Mouse (Mus musculus): ENCODE results near the gene Mmrn2.

The Mmrn2 gene

DNA sequence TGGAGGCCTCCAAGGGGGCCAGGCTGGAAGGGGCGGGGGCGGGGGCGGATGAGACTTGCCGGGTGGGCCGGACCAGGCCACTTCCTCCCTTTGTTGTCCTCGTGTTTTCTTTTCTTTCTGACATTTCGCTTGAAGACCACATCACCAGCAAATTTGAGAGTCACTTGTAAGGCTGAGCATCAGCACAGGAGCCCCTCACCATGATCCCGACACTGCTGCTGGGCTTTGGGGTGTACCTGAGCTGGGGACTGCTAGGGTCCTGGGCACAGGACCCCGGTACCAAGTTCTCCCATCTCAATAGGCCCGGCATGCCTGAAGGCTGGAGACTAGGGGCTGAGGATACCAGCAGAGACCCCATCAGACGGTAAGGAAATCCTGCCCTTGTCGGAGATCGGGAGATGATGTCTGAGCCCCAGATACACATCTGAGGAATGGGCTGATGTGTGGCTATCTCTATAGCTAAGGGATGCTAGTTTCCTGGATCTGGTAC lies at the start of gene Mmrn2:
Gene Mmrn2 (plus strand): TSS at position 51 of the 490 bp plus-strand sequence.
- no peak for DNase-seq

DNA sequence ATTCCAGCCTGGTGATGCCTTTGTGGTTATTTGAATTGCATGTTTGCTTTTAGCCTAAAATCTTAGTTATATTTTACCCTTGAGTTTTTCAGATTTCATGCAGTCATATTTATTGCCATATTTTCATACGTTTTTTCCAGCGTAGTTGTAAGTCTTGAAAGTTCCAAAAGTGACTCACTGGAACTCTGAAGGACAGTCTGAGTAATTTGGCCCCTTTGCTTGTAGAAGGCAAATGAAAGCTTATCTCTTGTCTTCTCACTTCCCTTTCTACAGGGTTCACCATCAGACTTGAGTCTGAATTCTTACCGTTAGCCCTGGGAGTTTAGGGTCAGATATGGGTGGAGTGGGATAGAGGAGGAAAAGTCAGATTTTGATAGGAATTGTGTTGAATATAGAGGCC lies 48.7 kb upstream of the Mmrn2 start:
- no peak for DNase-seq

DNA sequence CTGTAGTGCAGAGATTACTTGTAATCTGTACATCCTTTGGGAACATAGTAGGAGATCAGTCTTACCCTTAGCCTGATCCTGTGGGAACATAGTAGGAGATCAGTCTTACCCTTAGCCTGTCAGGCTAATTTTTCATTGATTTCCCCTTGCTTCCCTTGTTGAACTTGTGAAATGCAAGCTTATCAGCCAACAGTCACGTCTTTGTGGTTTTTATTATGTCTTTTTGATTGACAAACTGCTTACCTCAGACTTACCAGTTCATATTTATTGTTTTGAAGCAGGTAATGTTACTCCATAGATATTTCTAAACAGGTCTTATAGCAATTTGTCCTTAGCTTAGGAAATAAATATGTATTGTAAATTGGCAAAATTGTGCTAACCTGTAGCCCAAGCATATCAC lies 47.6 kb upstream of the Mmrn2 start:
- DNase-seq: no peak

DNA sequence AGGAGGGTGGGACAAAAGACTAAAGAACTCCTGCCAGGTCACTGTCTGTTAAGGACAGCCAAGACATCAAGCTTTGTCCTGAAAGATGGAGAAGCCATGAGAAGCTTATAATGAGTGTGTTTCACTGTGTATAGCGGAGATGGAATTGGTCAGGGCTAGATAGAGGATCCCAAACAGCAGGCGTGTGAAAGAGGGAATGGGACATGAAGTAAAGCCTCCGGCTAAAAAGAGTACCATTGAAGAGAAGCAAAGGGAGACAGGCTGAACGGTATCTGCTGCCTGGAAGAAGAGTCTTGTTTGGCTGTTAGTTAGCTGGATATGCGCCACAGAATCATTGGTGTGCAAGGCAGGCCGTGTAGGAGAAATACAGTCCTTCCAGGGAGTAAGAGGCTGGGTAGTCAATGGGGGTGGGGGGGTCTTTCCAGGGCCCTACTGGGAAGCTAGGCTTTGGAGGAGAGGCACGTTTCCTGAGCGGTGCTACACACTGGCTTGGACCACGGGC lies 44.6 kb upstream of the Mmrn2 start:
- no peak for DNase-seq

DNA sequence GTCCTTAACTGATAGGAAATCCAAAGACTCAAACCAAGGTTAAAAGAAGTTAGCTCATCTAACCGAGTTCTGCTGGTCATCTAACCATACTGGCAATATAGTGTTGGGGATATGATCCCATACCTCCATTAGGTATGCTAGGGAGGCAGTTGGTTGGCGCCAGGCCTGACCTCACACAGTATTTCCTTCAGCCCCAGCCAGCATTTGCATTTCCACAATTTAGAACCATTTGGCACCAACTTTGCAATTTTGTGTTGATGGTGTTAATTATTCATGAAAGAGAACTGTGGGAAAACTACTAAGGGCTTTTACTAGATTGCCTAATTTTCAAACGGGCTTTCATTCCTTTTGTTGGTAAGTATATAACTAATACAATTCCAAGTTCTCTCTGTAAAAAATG lies 43.4 kb upstream of the Mmrn2 start:
- peak; percentile 63 for DNase-seq

DNA sequence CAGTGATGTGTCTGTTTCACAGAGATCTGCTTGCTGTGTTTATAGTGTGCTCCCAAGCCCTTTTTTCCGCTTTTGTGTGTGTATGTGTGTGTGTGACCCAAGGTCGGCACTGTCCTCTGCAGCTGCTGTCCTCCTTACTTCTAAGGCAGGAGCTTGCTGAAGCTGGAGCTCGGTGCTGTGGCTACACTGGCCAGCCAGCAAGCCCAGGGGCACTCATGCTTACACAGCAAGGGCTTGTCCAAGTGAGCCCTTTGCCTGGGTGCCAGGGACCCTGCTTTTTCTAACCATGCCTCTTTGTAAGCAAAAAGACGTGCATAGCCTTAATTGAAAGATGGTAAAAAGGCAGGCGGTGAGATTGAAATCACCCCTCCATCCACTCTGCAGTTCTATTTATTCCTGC lies 42.8 kb upstream of the Mmrn2 start:
- DNase-seq: no peak

DNA sequence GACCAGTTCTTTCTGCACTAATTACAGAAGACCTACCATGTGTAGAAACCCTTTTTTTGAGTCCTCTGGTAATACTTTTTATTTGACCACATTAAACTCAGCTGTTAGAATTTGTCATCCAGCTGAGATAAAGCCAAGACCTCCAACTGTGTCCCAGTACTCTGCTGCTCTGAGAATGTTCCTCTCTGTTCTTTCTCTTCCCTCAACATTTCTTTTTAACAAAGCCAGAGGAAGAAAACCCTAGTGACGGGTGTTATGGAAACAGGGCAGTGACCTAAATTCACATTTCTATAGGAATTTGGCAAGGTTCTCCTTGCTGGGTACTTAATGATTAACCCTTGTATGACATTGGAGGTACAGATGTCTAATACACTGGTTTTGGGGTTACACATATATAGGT lies 35.8 kb upstream of the Mmrn2 start:
- no peak for DNase-seq

DNA sequence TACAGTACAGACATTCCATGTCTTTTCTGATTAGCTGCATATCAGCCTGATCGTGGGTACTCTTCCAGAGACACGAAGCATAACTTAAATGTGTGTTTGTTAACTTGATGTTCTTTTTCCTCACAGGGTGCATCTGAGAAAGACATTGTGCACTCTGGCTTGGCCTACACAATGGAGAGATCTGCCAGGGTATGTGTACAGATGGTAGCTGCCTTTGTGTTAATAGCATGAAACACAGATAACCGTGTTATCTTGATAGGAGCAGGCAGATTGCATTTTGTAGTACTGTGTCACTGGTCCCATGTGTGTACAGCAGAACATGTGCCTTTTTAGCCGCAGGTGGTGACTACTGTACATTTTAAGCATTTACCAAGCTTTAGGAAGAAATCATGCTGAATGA lies 33.3 kb upstream of the Mmrn2 start:
- no peak for DNase-seq

DNA sequence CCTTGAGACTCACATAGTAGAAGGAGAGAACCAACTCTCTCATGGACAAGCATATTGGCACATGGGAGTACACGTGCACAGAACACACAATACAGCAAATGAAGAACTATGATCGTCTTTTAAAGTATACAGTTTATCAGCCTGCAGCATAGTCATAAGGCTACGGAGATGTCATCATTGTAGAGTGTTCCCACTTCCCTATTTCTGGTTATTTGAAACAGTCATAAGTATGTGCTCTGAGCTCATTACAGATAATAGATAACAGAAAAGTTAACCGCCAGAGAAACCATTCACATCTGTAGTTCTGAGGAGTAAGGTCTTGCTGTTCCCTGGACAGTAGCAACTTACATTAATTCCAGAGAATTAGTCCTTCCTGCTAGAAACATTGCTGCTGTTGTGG lies 32.2 kb upstream of the Mmrn2 start:
- no peak for DNase-seq

DNA sequence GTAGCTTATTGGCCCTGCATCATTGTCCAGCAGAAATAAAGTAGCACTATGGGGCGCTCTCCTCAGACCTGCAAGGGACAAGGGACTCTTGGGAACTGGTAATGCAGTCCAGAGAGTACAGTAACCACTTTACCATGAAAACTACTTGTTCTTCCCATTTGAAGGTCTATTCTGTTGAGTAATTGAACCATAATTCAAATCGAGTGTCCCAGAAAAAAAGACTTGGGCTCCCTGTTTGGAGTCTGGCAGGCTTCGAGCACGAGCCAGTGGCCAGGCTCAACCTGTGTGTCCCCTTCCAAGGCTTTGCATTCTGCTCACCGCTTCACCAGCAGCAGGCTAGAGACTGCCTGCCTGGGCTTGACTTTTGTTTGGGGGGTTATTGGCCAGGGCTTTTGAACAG lies 30.9 kb upstream of the Mmrn2 start:
- no peak for DNase-seq

DNA sequence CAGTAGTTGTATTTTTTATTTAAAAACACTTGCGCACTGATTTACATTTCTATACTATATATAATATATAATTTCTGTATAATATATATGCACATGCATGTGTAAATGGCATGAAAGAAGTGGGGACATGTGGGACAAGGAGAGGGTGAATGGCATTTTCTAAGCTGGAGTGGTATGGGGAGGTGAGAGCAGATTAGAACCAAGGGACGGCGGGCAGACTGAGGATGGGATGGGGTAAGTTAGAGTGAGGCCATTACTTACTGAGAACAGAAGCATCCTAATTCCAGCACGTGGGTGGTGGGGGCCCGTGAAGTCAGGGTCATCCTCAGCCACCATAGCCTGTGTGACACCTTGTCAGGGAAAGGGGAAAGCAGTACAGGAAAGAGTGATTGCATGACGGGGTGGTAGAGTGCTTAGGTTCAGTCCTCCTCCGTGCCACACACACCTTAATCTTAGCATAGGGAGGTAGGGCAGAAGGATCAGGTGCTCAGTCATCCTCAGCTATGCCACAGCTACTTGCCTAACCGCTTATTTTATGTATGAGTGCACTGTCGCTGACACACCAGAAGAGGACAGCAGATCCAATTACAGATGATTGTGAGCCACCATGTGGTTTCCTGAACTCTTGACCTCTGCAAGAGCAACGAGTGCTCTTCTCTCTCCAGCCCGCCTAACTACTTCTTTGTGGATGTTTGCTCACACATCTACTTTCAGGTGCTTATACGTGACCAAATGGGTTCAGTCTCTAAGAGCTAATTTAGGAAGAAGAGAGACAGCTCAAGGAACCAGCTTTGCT lies 29.3 kb upstream of the Mmrn2 start:
- no peak for DNase-seq

DNA sequence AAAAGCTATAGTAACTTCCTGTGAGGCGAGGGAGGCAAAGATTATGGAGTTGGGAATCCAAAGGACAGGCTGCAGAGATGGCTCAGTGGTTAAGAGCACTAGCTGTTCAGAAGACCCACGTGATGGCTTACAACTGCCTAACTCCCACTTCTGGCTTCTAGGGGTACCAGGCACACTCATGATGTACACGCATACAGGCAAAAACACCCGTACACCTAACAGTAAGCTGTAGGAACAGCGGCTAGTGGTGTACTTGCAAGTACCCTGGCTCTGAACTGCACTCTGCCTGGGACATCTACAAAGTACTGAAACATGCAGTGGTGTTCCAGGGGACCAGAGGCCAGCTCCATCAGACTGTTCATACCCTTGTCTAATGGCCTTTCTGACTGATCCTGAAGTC lies 28.2 kb upstream of the Mmrn2 start:
- no peak for DNase-seq

DNA sequence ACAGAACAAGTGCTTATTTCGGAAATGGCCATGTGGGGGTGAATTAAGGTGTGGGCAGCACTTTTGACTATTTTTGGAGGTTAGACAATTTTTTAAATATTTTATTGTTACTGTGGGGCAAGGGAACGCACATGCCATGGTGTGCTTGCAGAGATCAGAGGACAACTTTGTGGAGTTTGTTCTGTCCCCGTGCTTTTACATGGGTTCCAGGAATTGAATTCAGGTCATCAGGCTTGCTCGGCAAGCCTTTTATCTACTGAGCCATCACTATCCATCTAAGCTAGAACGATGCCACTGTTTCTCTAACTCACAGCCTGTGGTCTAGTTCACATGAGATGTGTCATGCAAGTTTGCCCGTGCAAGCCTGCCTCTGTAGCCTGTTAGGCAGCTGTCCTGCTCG lies 27.0 kb upstream of the Mmrn2 start:
- no peak for DNase-seq

DNA sequence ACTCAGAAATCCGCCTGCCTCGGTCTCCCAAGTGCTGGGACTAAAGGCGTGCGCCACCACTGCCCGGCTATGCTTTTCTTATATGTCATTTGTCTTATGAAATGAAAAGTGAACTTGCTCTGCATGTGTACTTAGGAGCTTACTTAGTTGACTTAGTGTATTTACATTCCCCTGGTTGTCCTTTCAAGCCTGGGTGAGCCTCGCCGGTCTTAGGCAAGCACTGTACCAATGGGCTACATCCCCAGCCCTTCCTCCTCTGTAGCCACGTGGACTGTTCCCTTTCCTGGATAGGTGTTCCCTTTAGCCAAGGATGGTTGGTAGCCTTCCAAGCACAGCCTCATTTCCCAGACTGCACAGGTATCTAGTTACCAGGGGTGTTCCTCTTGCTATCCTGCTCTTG lies 26.3 kb upstream of the Mmrn2 start:
- peak; percentile 55 for DNase-seq

DNA sequence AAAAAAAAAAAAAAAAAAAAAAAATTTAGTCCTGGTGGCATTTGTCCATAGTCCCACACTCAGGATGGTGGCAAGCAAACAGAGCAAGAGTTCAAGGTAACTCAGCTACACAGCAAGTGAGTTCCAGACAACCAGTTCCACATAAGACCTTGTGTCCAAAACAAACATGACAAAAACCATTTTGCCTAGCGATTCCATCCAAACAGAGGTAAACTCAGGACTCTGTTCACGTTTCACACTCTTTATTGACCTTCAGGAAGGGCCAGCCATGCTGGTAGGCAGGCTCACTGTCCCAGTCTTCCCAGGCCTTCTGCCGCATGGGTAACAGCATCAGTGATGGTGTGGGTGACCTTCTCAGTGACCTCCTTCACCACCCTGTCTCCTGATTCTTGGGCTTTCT lies 23.6 kb upstream of the Mmrn2 start:
- no peak for DNase-seq

DNA sequence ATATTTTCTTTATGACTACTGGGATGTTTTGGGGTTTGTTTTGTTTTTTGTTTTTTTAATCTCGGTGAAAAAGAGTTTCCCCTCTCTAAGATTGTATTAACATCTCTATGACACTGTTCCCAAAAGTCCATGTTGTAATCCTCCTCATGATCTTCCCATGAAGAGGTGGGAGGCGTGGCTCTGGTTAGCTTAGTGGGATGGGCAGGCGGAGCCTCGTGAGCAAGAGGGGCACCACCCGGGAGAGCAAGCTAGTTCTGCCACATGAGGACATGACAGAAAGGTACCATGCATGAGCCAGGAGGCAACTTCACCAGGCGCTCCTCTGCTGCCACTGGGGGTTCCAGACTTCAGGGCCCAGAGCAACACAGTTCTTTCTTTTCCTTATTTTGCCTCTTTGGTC lies 22.7 kb upstream of the Mmrn2 start:
- no peak for DNase-seq

DNA sequence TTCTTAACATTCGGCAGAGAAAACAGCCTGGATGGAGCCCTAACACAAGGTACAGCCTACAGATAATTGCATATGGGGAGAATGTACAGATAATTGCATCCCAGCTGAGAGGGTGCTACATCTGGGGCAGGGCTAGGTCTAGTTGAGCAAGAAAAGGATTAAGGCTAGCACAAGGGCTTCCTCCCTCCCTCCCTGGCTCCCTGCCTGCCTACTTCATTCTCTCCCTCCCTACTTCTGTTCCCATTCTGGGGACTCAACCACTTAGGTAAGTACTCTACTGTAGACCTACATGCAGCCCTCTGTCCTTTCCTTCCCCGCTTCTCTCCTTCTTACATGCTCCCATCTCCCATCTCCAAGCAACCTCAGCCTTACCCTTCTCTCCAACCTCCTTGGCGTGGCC lies 21.9 kb upstream of the Mmrn2 start:
- DNase-seq: no peak

DNA sequence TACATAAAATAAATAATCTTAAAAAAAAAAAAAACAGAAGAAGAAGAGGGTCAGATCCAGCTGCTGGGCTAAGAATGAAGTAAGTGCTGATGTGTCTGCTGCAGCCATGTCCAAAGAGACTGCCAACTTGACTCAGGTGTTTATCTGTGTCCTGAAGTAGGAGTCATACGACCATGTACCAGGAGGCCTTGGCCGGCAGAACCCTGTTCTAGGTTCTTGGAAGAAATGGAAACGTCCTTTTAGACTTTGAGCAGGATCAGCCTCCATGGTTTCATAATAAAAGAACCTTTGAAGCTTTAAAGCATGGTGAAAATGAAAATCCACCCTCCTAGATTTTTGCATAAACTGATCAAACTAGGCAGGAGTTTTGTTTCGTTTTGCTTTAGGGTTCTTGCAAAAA lies 20.8 kb upstream of the Mmrn2 start:
- peak; percentile 72 for DNase-seq

DNA sequence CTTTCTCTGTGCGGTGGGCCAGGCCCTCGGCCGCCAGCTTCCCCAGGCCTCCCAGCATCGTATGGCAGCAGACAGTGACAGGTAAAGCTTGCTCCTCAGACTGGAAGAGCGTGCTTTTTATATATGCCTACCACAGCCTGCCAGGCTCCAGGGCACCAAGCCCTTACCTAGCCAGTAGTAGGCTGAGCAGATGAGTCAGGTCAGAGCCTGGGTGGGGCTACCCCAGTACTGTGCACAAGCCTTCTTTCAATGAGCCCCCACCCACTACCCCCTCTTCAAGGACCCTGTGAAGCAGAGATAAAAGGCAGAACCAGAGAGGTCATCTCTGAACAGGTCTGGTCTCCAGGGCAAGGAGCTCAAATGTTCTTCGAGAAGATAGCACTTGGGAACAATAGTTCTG lies 20.0 kb upstream of the Mmrn2 start, which contains the start of gene Fam25c:
Gene Fam25c (minus strand): TSS at position 133 of the 400 bp plus-strand sequence.
- no peak for DNase-seq

DNA sequence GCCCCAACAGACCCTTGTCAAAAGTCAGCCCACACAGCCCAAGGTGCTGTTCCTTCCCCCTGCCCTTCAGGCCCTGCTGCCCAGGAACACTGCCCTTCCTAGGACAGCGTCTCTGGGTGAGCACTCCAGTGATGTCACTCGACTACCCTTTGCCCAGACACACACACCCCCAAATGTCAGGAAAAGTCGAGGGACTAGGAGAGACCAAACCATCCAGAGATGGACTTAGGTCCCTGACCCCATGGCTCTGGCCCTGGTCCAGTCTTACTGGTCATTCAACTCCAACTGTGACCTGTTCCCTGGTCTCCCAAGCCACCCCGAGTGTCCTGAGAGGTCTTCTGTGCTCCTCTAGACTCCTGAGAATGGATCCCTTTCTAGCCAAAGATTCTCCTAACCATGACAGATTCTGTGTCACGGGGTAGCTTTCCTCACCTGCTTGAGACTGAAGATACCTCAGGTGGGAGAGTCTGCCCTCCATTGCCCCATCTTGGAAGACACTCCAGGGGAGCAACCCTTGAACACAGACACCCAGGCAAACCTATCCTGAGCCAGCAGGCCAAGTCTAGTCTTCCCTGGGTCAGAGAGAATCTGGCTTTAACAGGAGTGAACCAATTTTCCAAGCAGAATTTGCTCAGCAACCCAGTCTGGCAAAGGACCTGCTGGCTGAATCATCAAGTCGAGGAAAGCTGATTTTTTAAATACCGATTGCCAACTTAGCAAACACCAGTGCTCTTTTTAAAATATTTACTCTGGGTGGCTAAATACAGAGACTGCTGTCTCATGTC lies 17.4 kb upstream of the Mmrn2 start:
- peak; percentile 90 for DNase-seq

DNA sequence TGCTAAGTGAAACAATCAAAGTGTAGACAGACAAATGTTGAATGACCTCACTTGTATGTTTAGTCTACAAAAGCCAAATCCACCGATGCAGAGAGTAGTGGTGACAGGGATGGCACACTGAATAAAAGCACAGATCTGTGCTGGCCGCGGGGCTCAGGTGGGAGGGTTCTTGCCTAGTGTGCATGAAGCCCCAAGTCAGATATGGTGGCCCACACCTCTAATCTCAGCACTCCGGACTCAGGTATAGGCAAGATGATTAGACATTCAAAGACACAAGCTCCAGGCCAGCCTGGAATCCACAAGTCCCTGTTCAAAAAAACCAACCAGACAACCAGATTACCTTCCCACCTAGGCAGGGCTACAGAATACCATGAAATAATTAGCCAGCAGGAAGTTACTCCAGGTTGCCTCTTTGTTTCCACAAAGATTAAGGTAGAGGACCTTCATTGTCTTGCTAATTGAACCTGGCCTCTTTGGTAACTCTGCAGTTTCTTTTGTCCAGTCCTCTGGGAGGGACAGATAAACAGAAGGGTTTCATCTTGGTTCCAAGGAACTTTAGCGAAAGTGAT lies 15.5 kb upstream of the Mmrn2 start:
- no peak for DNase-seq

DNA sequence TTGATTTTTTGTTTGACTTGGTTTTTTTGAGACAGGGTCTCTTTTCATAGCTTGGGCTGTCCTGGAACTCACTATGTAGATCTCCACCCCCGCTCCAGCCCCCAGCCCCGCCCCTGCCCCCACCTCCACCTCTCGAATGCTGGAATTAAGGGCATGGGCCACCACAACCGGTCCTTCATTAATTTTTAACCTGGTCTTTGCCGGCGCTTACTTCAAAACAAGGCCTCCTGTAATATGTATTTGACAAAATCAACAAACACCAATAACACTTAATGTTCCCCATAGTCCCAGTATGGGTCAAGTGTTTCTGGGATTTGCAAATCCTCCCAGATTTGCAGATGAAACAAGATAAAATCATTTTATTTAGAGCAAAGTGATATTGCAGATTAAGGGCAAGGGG lies 15.0 kb upstream of the Mmrn2 start:
- DNase-seq: peak; percentile 54

DNA sequence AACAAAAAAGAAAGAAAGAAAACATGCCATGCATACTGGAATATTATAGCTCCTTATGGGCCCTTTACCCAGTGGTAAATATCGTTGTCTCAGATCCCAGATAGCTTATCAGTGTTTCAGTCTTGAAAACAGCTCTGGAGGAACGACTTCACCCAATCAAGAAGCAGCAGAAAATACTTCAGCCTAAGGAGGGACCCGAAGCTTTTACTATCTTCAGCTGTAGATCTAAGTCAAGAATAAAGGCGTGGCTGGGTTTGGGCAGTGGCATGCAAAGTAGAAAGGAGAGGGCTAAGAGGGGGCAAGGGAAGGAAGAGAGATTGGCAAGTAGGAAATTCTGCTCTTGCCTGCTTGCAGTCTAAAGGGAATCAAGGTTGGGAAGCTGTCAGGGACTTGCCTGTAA lies 13.1 kb upstream of the Mmrn2 start:
- no peak for DNase-seq

Data from kidney, adult 11 months (tissue).